Mouse (Mus musculus) adrenal gland (tissue): ENCODE results near the gene Parp16.
"Not testable (repeated sequence)": the region's sequence is repeated elsewhere in the genome, so short reads cannot be mapped to it uniquely, and the experiment has no call there.

Experiments used
- intact Hi-C: fragments of 180-260 bp; cut with DNase I; formaldehyde crosslinking; loops from one replicate; pipeline ENCODE4 v1.15.1; 2025

Gene Parp16

GRCm38 (mm10) chr9:65240587-65240986 is 45.4 kb downstream of the Parp16 start:
- intact Hi-C loops = no loop called here

- intact Hi-C loops = no loop called here
Observed at GRCm38 (mm10) chr9:65241973-65242372, 46.8 kb downstream of the Parp16 start.

- intact Hi-C loops = no loop called here
Observed at GRCm38 (mm10) chr9:65243249-65243648, 48.1 kb downstream of the Parp16 start.

- intact Hi-C loops = no loop called here
Observed at GRCm38 (mm10) chr9:65244036-65244806, 49.1 kb downstream of the Parp16 start.

GRCm38 (mm10) chr9:65247502-65248376 is 52.6 kb downstream of the Parp16 start:
- intact Hi-C loops = no loop called here

- intact Hi-C loops = no loop called here
Observed at GRCm38 (mm10) chr9:65248377-65248690, 53.2 kb downstream of the Parp16 start.

- intact Hi-C loops = no loop called here
Observed at GRCm38 (mm10) chr9:65252026-65252425, 56.9 kb downstream of the Parp16 start.

- intact Hi-C loops = no loop called here
Observed at GRCm38 (mm10) chr9:65255906-65256600, 60.9 kb downstream of the Parp16 start.

- intact Hi-C loops = no loop called here
Observed at GRCm38 (mm10) chr9:65257218-65257910, 62.2 kb downstream of the Parp16 start.

- intact Hi-C loops = no loop called here
Observed at GRCm38 (mm10) chr9:65259366-65259765, 64.2 kb downstream of the Parp16 start.

GRCm38 (mm10) chr9:65261591-65262230 is 66.6 kb downstream of the Parp16 start:
- intact Hi-C loops = no loop called here

- intact Hi-C loops = no loop called here
Observed at GRCm38 (mm10) chr9:65262641-65263120, 67.5 kb downstream of the Parp16 start.

GRCm38 (mm10) chr9:65264959-65265358 is 69.8 kb downstream of the Parp16 start, which contains the start of gene Cilp:
Cilp (plus strand) TSS chr9:65265180.
- intact Hi-C loops = no loop called here

- intact Hi-C loops = no loop called here
Observed at GRCm38 (mm10) chr9:65267742-65268515, 72.8 kb downstream of the Parp16 start.

GRCm38 (mm10) chr9:65273048-65273809 is 78.1 kb downstream of the Parp16 start:
- intact Hi-C loops = no loop called here

- intact Hi-C loops = no loop called here
Observed at GRCm38 (mm10) chr9:65273873-65274272, 78.7 kb downstream of the Parp16 start.

- intact Hi-C loops = not testable (repeated sequence)
Observed at GRCm38 (mm10) chr9:65274851-65275250, 79.7 kb downstream of the Parp16 start.

- intact Hi-C loops = no loop called here
Observed at GRCm38 (mm10) chr9:65275810-65276530, 80.8 kb downstream of the Parp16 start.
